Mouse (Mus musculus) layer of hippocampus, postnatal 10 days (tissue): ENCODE measurements around the gene Gm10382. TPM values are rescaled to one million over a fixed set of nuclear protein-coding genes. Genes with fewer than 3 reads are reported as not detected.
"Not testable (repeated sequence)": the region's sequence is repeated elsewhere in the genome, so short reads cannot be mapped to it uniquely, and the experiment has no call there.

ENCODE experiments used
- DNase-seq, 2 experiments: peaks; one replicate each; pipeline ENCODE4 v3.0.0; 2021; ENCODE audit warnings: low spot score in 2 of 2
- total RNA-seq, 2 experiments: library from RNA; stranded (reverse); gene quantifications; 2 replicates each; pipeline ENCODE4 v1.2.3; 2021

Gene Gm10382
- total RNA-seq, 2 experiments from 2014 or later = 0.27 TPM; not detected in 1

DNA sequence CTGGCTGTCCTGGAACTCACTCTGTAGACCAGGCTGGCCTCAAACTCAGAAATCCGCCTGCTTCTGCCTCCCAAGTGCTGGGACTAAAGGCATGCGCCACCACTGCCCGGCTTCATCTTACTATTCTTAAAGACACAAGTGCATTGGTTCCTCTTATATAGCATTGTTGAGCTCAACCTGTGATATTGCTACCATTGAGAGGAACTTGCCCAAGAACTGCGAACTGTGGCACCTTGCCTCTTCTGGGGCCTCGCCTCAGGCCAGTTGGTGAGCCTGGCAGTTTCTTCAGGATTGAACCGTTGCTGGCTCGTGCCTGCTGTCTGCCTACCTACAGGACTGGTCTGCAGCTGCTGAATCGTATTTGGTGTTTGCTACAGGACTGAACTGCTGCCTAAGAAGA lies 23.4 kb downstream of the Gm10382 start:
- DNase-seq = not testable (repeated sequence)

DNA sequence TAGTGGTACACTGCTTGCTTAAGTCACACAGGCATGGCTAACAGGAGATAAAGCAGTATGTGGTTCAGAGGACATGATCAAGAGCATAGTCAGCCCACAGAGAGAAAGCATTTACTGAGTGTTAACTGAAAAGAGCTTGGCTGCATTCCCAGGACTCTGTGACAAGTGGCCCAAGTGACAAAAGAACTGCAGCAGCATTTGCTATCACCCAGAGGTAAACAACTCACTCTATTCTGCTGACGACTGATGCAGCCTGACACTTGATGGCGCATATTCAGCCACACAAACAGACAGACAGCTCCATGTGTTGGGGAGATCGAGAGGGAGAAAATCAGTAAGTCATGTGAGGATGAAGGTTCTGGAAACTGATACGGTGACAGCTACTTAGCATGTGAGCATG lies 24.6 kb downstream of the Gm10382 start:
- no peak for DNase-seq

DNA sequence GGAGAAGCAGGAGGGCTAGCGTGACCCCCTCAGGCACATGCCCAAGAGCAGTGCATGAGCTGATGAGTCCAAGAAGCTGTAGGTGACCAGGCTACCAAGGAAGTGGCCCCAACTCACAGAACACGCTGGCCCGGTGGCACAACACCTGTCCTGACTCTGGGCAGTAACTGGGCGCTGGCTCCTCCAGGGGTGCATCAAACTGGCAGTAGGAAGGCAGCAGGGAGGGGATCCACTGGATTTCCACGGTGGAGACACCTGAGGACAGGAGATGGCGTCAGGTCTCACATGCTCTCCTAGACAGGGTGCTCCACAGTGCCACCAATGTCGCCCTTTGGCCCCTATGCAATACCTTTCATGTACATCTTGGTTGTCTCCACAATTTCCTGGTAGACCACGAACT lies 27.1 kb downstream of the Gm10382 start:
- no peak for DNase-seq

DNA sequence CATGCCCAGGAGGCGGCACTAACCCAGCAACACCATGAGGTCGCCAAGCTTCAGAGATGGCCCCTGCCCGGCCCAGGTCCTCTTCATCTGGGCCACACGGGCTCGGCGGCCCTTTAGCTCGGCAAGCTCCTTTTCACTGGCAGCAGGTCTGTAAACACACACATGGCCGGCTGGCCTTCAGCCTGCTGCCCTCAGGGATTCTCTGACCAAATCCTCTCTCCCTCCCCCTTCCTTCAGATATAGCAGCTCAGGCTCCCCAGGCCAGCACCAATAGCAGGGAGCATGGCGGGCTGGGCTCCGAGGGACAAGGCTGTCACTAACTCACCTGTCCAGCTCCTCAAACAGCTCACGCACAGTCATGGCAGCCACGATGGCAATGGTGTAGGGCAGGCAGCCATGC lies 29.5 kb downstream of the Gm10382 start:
- no peak for DNase-seq

DNA sequence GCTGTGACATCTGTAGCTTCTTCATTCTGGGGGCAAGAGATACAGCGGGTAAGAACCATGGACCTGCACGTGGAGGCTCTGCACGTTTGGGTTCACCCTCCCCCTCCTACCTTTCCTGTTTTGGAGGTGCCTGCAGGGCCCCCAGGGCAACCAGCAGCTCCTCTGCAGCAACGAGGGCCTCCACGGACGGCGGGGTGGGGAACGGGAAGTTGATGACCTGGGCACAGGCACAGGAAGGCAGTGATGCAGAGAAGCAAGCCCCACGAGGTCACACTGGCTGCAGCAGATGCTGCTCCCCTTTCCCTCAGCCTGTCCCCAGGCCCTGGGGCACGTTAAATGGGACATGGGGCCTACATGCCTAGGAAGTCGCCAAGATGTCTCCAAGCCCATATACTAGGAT lies 30.0 kb downstream of the Gm10382 start:
- no peak for DNase-seq

DNA sequence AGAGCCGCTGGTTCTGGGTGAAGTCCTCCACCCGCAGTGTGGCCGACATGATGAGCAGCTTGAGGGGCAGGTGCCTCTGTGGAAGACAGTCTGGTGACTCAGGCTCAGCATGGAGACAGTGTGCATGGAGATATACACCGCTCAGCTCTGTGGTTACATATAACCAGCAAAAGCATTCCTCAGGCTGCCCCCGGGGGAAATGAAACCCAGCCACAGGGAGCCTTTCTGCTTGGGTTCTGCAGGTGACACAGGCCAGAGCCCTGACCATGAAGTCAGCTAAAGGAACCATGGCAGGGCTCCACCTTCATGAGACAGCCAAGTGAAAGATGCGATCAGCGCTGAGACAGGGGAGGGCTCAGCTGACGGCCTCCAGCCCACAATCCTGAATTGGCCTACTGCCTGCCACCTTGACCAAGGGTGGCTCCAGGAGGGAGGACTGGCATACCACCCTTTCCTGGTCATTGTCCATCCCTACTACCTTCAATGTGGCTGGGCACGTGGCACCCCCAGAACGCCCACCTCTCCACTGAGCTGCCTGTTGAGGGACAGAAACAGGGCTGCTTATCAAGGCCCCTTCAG lies 36.7 kb downstream of the Gm10382 start:
- DNase-seq = no peak

DNA sequence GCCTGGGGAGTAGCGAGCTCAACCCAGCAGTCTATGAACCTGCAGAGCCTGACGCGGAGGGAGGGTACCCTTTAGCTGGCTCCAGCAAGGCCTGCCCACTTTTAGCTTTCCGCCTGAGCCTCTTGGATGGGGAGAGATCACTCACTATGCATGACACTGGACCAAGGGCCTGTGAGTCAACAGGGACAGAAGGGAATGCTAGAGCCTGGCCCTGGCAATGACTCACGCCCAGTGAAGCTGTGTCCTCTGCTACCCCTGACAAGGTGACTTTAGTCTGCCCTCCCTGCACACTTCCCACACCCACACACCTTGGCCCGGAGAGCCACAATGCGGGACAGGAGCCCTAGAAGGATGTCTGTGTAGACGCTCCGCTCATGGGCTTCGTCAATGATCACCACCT lies 37.2 kb downstream of the Gm10382 start:
- no peak for DNase-seq

DNA sequence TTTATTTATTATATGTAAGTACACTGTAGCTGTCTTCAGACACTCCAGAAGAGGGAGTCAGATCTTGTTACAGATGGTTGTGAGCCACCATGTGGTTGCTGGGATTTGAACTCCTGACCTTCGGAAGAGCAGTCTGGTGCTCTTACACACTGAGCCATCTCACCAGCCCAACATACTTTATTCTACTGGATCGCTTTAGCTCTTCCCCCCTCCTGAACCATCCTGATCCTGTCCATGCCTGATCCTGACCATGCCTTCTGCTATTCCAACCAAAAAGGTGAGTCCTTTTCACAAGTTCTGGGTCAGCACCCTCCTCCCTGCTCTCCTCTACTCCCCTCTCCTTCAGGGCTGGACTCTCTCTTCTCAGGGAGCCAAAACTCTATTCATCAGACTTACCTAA lies 43.2 kb downstream of the Gm10382 start:
- not testable (repeated sequence) for DNase-seq

DNA sequence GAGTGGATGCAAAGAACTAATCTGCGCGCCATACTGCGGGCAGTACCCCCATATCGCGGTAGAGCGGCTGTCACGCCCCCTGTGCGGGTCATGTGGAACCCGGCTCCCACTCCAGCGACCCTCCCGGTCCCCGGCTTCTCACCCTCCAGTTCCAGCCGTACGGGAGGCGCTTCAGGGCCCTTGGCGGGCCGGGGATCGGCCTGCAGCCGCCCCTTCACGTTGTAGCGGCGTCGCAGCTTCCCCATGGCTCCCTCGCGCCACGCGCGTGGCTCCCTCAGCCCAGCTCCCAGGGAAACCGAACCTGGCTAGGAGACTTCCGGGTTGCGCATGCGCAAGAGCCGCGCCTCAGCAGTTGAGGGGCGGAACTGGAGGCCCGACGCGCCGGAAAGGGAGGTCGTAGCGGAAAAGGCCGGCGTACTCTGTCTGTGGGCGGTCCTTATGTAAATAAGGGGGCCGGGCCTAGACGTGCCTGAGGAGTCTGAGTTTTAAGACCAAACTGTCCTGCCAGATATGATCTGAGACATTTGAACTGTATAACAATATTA lies 44.7 kb downstream of the Gm10382 start, which contains the start of gene Dhx37:
Gene Dhx37 (minus strand): TSS at position 329 of the 545 bp plus-strand sequence.
- DNase-seq = peak; percentile 93 to 95

DNA sequence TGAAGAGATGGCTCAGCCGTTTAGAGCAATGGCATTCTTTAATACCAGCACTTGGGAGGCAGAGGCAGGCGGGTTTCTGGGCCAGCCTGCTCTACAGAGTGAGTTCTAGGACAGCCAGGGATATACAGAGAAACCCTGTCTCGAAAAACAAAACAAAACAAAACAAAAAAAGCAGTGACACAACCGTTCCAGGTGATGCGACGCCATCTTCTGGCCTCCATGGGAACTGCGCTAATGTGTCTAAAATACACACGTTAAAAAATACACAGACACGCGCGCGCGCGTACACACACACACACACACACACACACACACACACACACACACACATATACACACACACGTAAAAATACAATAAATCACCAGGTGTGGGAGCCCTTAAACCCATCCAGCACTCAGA lies 45.2 kb downstream of the Gm10382 start:
- DNase-seq = not testable (repeated sequence)

Other genes starting within 250 kb of the Gm10382 start
- gene Ncor2, start 210.1 kb upstream of the Gm10382 start, total RNA-seq = 100 to 1,000 TPM; 171 to 187 TPM
- gene Scarb1, start 48.2 kb upstream of the Gm10382 start, total RNA-seq = 10 to 100 TPM; 55.4 to 56.7 TPM
- 100 to 1,000 TPM; 760 to 831 TPM for gene Ubc, start 880 bp downstream of the Gm10382 start, total RNA-seq
- 10 to 100 TPM; 13.3 TPM for gene Dhx37, start 44.8 kb downstream of the Gm10382 start, total RNA-seq
- gene Bri3bp, start 52.2 kb downstream of the Gm10382 start, total RNA-seq = 10 to 100 TPM; 82.6 to 87.9 TPM
- 100 to 1,000 TPM in 1 of 2 experiments, 10 to 100 TPM in 1; 94.5 to 106 TPM for gene Aacs, start 86.5 kb downstream of the Gm10382 start, total RNA-seq
- gene Tmem132b, start 142.5 kb downstream of the Gm10382 start, total RNA-seq = 10 to 100 TPM; 82.4 to 84.0 TPM